Mouse (Mus musculus) liver, embryonic 13.5 days (tissue): ENCODE measurements around the gene Mcm5. TPM values are rescaled to one million over a fixed set of nuclear protein-coding genes. Genes with fewer than 3 reads are reported as not detected.

ENCODE experiments used
- polyA plus RNA-seq: library from polyadenylated mRNA; unstranded; fragments of >200 nt; fragmentation: Nextera tagmentation; extraction: Ambion mirVana; gene quantifications from 2 replicates; pipeline ENCODE4 v1.2.1, GENCODE M21; 2015

The Mcm5 gene
- polyA plus RNA-seq, 1 experiment from 2014 or later, result 207 TPM

Other genes with a start within 250 kb of the Mcm5 start
- gene Isx, start 236.4 kb upstream of the Mcm5 start, polyA plus RNA-seq, result 0.25 TPM in 1 of 2 replicates, not detected in the other
- gene Hmgxb4, start 116.2 kb upstream of the Mcm5 start, polyA plus RNA-seq, result 13.6 and 13.8 TPM in 2 replicates
- 12.1 and 13.2 TPM in 2 replicates for gene Tom1, start 75.9 kb upstream of the Mcm5 start, polyA plus RNA-seq
- 74.0 and 80.4 TPM in 2 replicates for gene Hmox1, start 15.9 kb upstream of the Mcm5 start, polyA plus RNA-seq
- gene Rasd2, start 104.4 kb downstream of the Mcm5 start, polyA plus RNA-seq, result not detected in 2 replicates